Mouse (Mus musculus): ENCODE measurements around the gene Ctdspl2. TPM values are rescaled to one million over a fixed set of nuclear protein-coding genes. Genes with fewer than 3 reads are reported as not detected.

Gene Ctdspl2
- total RNA-seq, 2 experiments from 2014 or later = 19.8 to 25.4 TPM

- no peak for DNase-seq (ENCODE audit: low spot score in 2 of 2)
Observed at GRCm38 (mm10) chr2:122043926-122044325, 88.1 kb downstream of the Ctdspl2 start.

DNA sequence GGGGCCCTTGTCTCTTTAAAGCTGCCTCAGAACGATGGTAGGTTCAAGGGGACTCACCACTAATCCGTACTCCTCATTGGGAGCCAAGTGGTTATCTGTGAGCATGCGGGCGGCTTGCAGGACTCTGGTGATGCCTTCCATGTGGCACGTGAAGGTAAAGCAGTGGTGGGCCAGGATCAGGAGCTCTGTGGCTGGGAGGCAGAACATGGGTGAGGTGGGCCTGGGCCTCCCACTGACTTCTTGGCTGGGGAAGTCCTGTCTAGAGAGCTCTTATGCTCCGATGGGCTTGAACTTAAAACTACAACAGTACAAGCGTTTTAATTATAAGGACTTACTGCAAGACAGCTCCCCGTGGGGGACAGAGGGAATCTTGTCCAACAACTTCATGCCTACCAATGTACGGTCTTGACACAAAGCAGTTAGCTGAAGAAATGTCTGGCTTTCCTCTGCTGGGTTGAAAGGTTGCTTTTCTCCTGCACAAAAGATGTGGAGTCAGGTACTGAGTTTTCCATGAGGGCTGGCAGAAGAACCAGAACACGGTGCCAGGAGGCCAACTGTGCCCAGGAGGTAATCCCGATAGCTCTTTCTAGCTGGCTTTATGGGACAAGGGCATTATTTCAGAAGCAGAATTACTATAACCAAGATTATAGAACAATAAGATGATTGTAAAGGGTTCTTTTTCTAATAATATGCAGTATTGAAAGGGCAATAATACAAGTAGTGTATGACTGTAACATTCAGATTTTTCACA, 103.7 kb downstream of the Ctdspl2 start:
- no peak for DNase-seq (ENCODE audit: low spot score in 2 of 2)

Small RNA genes lying within 50 kb of the gene (microRNA-seq; reads per million reads assigned to microRNA genes)
- 0 reads per million in 2 experiments for gene Gm47314 (ENCODE audit: borderline number of aligned reads in 2 of 2)

Other genes with a start within 250 kb of the Ctdspl2 start
- gene Frmd5, start 148.9 kb upstream of the Ctdspl2 start, total RNA-seq (2021) = 100 to 1,000 TPM in 1 of 2 experiments, 10 to 100 TPM in 1; 44.7 to 195 TPM
- gene Casc4, start 89.0 kb upstream of the Ctdspl2 start, total RNA-seq (2021) = 10 to 100 TPM; 35.8 to 49.0 TPM
- not detected for gene Mageb3, start 91 bp downstream of the Ctdspl2 start, total RNA-seq (2021)
- 10 to 100 TPM; 16.9 to 18.7 TPM for gene Eif3j1, start 72.5 kb downstream of the Ctdspl2 start, total RNA-seq (2021)
- gene Spg11, start 162.4 kb downstream of the Ctdspl2 start, total RNA-seq (2021) = 10 to 100 TPM; 16.1 to 17.9 TPM
- gene B2m, start 191.7 kb downstream of the Ctdspl2 start, total RNA-seq (2021) = 1,000 to 10,000 TPM in 1 of 2 experiments, 100 to 1,000 TPM in 1; 825 to 1,833 TPM
- under 1 TPM in 1 of 2 experiments, not detected in 1; 0.16 TPM for gene Trim69, start 204.7 kb downstream of the Ctdspl2 start, total RNA-seq (2021)
- not detected for gene Patl2, start 230.2 kb downstream of the Ctdspl2 start, total RNA-seq (2021)
- gene Terb2, start 230.3 kb downstream of the Ctdspl2 start, total RNA-seq (2021) = not detected

Data from adrenal gland, adult 18-20 months (tissue).